Mouse (Mus musculus): ENCODE results near the gene Ugt3a2. TPM values are rescaled to one million over a fixed set of nuclear protein-coding genes. Genes with fewer than 3 reads are reported as not detected.

Ugt3a2 gene
- polyA plus RNA-seq (2012; ENCODE audit: low replicate concordance), result not detected in 2 replicates

GRCm38 (mm10) chr15:9335341-9335740, at the start of gene Ugt3a2:
TSS of gene Ugt3a2 (plus strand) at chr15:9335550.

Other genes starting within 250 kb of the Ugt3a2 start
- gene Lmbrd2, start 195.0 kb upstream of the Ugt3a2 start, polyA plus RNA-seq (2012; ENCODE audit: low replicate concordance), result 0.59 and 0.99 TPM in 2 replicates
- gene Skp2, start 180.1 kb upstream of the Ugt3a2 start, polyA plus RNA-seq (2012; ENCODE audit: low replicate concordance), result 2.5 and 6.7 TPM in 2 replicates
- gene Ugt3a1, start 58.7 kb upstream of the Ugt3a2 start, polyA plus RNA-seq (2012; ENCODE audit: low replicate concordance), result not detected in 2 replicates
- gene Capsl, start 100.5 kb downstream of the Ugt3a2 start, polyA plus RNA-seq (2012; ENCODE audit: low replicate concordance), result not detected in 2 replicates
- gene Il7r, start 194.6 kb downstream of the Ugt3a2 start, polyA plus RNA-seq (2012; ENCODE audit: low replicate concordance), result 0.20 and 0.35 TPM in 2 replicates

All from leukemia stem cell, adult 10-12 weeks (primary cell).